Mouse (Mus musculus) layer of hippocampus, adult 2 months (tissue): ENCODE results near the gene Txndc12. TPM values are rescaled to one million over a fixed set of nuclear protein-coding genes. Genes with fewer than 3 reads are reported as not detected.

Experiments used
- DNase-seq, 2 experiments: peaks; one replicate each; pipeline ENCODE4 v3.0.0; 2022; ENCODE audit warnings: low spot score in 2 of 2
- H3K27ac ChIP-seq: fragments of 200-600 bp; 2 replicates; pipeline ENCODE4 v1.8.1; 2022
- H3K4me3 ChIP-seq: fragments of 200-600 bp; 2 replicates; pipeline ENCODE4 v1.8.1; 2022; ENCODE audit warnings: mild to moderate bottlenecking
- CTCF ChIP-seq: fragments of 200-600 bp; conservative IDR thresholded peaks from 2 replicates; pipeline ENCODE4 v1.8.1; 2022; ENCODE audit warnings: antibody characterized with exemption, mild to moderate bottlenecking, moderate library complexity
- total RNA-seq, 2 experiments: library from RNA; stranded (reverse); gene quantifications; 2 replicates each; pipeline ENCODE4 v1.2.3; 2021

The Txndc12 gene
- total RNA-seq, 2 experiments from 2014 or later, result 32.3 to 33.8 TPM

DNA sequence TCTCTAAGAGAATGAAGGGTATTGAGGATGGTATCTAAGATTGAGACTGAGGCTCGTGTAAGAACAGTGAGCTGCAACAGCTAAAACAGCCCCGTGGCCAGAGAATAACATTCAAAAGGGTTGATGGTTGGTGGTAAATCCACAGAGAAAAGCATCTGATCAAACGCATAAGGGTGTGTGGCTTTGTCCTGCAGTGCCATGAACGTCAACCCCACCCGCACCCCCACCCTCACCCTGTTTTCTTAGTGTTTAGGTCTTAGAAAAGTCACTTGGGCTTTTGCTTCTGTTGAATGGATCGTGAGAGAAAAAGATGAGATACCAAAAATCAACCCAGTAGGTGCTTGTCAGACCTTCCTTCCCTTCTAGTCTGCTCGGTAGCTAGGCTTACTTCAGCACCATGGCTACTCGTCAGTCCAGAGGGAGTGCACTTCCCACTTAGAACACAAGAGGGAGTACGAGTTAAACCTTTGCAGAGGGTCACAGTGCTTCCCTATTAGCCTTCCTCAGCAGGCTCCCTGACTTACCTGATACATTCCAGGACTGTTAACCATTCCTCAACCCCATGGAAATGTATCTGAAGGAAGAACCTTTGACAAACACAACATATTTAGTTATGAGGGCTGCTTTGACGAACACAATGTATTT lies 35.5 kb downstream of the Txndc12 start:
- peak; percentile 89 to 96 for DNase-seq
- TF ChIP-seq CTCF, result peak; percentile 94

DNA sequence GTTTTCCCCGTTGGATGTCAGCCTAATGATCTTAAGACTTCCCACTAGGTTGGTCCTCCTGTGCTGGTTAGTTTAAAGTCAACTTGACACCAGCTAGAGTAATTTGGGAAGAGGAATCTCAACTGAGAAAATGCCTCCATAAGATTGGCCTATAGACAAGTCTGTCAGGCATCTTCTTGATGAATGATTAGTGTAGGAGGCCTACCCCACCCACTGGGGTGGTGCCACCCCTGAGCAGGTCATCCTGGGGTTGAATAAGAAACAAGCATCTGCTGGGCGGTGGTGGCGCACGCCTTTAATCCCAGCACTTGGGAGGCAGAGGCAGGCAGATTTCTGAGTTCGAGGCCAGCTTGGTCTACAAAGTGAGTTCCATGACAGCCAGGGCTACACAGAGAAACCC lies 39.3 kb downstream of the Txndc12 start:
- TF ChIP-seq CTCF, result no peak
- no peak for DNase-seq
- no peak overlapping the region for H3K27ac ChIP-seq
- no peak overlapping the region for H3K4me3 ChIP-seq

More for the DNA sequence above, 35.5 kb downstream of the Txndc12 start:
- Histone ChIP-seq H3K4me3 (no peak overlapping the region), H3K27ac (no peak overlapping the region)

DNA sequence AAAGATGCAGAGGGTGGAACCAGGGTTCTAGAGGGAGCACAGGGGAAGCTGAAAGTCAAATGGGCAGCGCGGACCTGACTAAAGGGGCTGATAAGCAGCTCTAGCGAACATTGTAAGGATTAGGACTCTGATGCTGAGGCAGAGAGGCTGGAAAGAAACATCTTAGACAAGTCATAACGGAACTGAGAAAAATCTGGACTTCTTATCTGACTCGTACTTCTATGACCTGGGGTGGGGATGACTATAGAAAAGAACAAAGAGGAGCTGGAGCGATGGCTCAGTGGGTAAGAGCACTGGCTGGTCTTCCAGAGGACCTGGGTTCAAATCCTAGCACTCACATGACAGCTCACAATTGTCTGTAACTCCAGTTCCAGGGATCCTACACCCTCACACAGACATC lies 43.5 kb downstream of the Txndc12 start:
- DNase-seq, result no peak
- Histone ChIP-seq H3K4me3 (no peak overlapping the region), H3K27ac (no peak overlapping the region)
- no peak for TF ChIP-seq CTCF

DNA sequence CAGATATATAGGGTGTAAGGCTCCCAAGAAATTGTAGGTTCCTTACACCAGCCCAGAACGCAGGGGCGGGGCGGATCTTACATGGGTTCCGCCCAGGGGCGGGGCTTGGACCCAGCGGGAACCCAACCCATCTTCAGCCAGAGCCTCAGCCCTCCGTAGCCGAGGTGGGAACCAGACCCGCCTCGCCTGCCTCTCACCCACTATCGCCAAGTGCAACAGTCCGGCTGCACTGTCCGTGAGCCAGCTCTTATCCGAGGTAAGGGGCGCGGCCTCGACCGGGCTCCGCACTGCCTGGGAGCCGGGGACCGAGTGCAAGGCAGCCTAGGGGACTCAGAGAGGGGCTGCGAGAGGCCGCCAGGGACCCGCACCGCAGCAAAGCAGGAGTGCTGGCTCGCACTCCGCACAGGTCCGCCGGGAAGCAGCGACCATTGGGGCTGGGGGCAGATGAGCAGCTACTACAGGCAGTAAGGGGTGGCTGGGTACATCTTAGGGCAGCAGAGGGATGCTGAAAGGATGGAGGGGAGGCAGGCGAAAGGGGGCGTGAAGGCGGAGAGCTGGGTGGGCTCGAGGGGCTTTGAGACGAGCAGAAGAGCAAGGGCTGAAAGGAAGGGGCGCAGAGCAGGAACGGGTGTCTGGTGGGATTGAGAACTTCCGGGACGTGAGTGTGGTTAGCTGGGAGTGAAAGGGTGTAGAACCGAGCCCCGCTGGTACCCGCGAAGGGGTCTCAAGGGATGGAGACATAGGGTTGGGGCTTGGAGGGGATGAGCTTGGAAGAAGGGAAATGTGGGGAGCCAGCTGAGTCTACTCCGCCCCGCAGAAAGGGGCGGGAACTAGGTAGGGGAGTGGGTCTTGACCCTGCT lies 44.8 kb downstream of the Txndc12 start, which contains the start of gene Rab3b:
TSS of gene Rab3b (plus strand) at position 101 of the 860 bp plus-strand sequence.
- DNase-seq, result peak; percentile 16 to 60
- TF ChIP-seq CTCF, result no peak
- Histone ChIP-seq H3K27ac (no peak within 1 kb of the TSS), H3K4me3 (peak within 1 kb of the TSS; percentile 61)

DNA sequence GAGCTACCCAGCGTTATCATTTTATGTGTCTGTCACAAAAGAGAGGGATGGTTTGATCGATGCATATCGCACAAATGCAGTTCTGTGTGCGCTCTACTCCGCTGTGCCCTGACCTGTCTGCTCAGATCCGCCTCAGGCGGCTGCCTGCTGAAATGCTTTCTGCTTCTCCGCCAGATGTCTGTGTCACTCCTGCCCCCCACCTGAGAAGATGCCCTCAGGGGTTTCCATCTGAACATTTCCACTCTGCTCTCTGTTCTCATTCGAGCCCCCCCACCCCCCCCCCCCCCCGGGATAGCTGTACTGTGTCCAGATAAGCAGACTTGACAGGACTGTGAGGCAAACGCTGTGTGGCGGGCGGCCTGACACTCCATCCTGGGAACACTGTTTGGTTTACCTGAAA lies 49.4 kb downstream of the Txndc12 start:
- Histone ChIP-seq H3K4me3 (no peak overlapping the region), H3K27ac (no peak overlapping the region)
- no peak for TF ChIP-seq CTCF
- DNase-seq, result no peak

DNA sequence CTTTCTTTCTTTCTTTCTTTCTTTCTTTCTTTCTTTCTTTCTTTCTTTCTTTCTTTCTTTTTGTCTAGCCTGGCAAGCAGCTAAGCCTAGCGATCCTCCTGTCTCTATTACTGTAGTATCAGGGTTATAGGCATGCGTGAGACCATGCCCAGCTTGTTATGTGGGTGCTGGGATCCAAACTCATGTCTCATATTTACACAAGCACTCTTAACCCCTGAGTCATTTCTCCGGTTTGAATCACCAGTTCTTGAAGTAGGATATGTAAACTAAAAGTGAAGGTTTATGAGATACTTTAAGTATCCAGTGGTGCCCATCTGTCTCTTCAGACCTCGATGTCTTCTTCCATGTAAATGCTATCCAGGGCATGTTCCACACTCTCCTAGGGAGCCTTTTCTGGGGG lies 53.1 kb downstream of the Txndc12 start:
- H3K27ac ChIP-seq, result no peak overlapping the region
- no peak for TF ChIP-seq CTCF
- no peak overlapping the region for H3K4me3 ChIP-seq
- DNase-seq, result no peak

DNA sequence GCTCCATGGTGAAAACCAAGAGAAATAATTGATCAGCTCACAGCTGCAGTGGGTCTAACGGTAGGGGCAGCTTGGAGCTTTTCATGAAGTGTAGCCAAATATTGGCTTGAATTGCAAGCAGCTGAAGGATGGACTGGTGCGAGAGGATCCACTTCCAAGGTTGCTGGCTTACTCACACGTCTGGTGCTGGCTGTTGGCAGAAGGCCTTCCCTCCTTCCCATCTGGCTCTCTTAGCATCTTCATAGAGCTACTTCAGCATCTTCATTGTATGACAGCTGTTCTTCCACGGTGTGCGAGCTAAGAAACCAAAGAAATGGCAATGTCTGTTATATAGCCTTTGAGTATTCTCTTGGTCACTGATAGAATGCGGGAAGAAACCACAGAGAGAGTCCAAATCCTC lies 56.5 kb downstream of the Txndc12 start:
- TF ChIP-seq CTCF, result no peak
- Histone ChIP-seq H3K4me3 (no peak overlapping the region), H3K27ac (no peak overlapping the region)
- DNase-seq, result peak in 1 of 2 experiments; percentile 43

DNA sequence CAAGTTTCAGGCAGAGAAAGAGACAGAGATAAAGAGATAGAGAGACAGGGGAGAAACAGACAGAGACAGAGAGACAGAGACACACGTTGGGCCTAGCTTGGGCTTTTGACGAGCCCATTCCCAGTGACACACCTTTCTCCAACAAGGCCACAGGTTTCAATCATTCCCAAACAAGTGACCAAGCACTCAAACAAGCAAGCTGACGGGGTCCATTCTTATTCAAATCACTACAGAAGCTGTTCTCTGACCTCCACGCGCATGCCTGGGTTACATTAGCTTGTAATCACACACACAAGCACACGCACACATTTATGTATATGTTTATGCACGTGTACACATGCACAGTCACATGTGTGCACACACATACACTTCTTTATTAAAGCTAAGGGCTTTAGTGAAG lies 66.0 kb downstream of the Txndc12 start:
- H3K4me3 ChIP-seq, result no peak overlapping the region
- H3K27ac ChIP-seq, result no peak overlapping the region
- TF ChIP-seq CTCF, result no peak
- no peak for DNase-seq

DNA sequence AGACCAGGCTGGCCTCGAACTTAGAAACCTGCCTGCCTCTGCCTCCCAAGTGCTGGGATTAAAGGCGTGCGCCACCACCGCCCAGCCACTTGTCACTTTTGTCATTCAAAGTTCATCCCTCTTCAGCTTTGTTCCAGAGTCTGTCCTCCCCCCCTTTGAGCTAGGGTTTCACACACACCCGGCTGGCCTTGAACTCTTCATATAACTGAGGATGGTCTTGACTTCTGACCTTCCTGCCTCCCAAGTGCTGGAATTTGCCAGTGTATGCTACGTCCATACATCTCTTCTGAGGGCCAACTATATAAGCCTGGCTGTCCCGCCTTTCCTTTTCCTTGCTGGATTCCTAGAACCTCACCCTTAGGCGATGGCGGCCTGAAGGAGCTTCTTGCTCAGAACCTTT lies 68.5 kb downstream of the Txndc12 start:
- Histone ChIP-seq H3K27ac (no peak overlapping the region), H3K4me3 (no peak overlapping the region)
- no peak for TF ChIP-seq CTCF
- DNase-seq, result no peak

DNA sequence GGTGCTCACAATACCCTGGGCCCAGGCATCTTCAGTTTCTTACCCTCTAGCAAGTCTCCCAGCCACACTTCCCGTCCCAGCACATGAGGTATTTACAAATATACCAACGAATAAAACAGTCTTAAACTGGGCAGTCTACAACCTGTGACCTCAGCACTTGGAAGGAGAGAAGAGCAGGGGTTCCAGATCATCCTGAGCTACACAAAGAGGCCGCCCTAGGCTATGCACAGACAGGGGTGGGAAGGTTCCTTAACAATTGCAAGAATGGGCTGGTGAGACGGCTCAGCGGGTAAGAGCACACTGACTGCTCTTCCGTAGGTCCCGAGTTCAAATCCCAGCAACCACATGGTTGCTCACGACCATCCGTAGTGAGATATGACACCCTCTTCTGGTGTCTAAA lies 68.9 kb downstream of the Txndc12 start:
- Histone ChIP-seq H3K4me3 (no peak overlapping the region), H3K27ac (no peak overlapping the region)
- no peak for TF ChIP-seq CTCF
- DNase-seq, result no peak

DNA sequence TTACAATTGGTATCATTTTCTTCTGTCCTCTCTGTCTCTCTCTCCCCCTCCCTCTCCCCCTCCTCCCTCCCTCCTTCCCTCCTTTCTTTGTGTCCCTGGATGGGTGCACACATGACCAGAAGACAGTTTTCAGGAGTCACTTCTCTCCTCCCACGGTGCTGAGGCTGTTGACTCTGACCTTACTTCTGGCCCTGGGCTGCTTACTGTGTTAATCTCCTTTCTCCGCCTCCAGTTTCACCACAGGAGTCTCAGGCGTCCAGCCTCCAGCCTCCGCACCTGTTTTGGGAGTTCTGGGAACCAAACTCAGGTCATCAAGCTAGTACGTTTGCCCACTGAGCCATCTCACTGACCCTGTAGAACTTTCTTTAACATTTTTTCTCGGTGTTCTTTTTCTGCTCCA lies 69.7 kb downstream of the Txndc12 start:
- no peak for DNase-seq
- Histone ChIP-seq H3K27ac (no peak overlapping the region), H3K4me3 (no peak overlapping the region)
- no peak for TF ChIP-seq CTCF

DNA sequence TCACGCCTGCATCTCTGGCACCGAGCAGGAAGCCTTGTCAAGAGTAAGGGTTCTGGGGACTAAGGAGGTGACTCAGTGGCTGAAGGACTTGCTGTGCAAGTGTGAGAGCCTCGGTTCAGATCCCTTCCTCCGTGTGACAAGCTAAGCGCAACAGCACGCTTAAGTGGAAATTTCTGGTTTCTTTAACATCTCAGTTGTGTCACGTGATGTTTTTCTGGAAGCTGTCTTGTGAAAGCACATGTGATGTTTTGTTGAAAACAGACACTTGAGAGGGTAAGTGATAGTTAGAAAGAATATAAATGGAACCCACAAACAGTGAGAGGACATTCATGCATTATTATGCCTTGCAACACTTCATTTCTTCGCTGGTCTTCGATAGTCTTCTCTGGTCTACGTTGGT lies 70.4 kb downstream of the Txndc12 start:
- DNase-seq, result no peak
- no peak overlapping the region for H3K27ac ChIP-seq
- no peak for TF ChIP-seq CTCF

DNA sequence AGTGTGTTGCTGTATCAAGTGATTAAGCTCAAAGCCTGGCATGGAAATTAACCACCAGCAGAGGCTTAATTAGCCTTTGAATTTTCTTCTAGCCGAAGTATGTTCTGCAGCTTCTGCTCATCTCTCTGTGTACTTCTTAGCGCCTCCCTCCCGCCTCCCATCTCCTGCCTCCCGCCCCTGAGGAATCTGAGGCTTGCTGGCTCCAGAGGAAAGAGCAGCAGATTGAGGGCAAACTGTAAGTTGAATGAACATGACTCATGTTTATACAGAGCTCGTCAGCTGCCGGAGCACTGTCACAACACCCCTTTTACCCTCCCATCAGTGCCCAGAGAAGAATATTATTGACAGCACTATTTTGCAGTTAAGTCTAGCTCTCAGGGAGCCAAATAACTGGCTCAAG lies 71.5 kb downstream of the Txndc12 start:
- H3K27ac ChIP-seq, result no peak overlapping the region
- H3K4me3 ChIP-seq, result no peak overlapping the region
- DNase-seq, result peak; percentile 27 to 60
- no peak for TF ChIP-seq CTCF

More for the DNA sequence above, 70.4 kb downstream of the Txndc12 start:
- H3K4me3 ChIP-seq, result no peak overlapping the region

DNA sequence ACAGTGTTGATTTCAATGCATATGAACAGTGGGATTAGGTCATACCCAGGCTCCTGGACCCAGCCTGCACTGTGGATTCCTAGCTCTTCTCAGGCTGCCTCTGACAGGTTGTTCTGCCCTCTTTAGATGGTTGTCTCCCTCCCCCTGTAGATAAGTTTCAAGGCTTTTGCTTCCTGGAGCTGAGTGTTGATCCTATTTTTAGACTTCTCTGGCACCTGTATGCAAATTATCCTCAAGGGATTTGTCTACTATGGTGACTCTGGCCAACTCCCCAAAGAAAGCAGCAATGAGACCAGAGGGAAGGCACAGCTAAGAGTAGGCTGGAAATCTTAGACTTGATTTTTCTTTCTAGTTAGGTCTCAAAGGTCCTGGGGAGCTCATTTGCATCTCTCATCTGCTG lies 73.1 kb downstream of the Txndc12 start:
- DNase-seq, result peak in 1 of 2 experiments; percentile 10

More for the DNA sequence above, 73.1 kb downstream of the Txndc12 start:
- Histone ChIP-seq H3K27ac (no peak overlapping the region), H3K4me3 (no peak overlapping the region)
- no peak for TF ChIP-seq CTCF
